Mouse (Mus musculus) adrenal gland, adult 18-20 months (tissue): ENCODE data around the gene Dok7. TPM values are rescaled to one million over a fixed set of nuclear protein-coding genes. Genes with fewer than 3 reads are reported as not detected.

Experiments
- DNase-seq, 2 experiments: peaks; one replicate each; pipeline ENCODE4 v3.0.0; 2021 to 2022; ENCODE audit warnings: low spot score in 2 of 2
- long read RNA-seq, 2 experiments: library from polyadenylated mRNA; stranded (forward); transcript quantifications; one replicate each; pipeline ENCODE4 v2.0.0; 2021
- total RNA-seq, 2 experiments: library from RNA; stranded (reverse); gene quantifications; 1 replicate in 1 of 2; 2 replicates in 1 of 2; pipeline ENCODE4 v1.2.3; 2021

Gene Dok7
- 10 to 100 TPM in 1 of 2 experiments, 1 to 10 TPM in 1; 7.4 to 16.0 TPM for total RNA-seq
- long read RNA-seq, experiment 1, transcript Dok7-203 (7 exons, 2,779 nt) = major isoform, 15 of 25 reads
- long read RNA-seq, experiment 1, partial matches to known transcripts = 8 of 25 reads
- long read RNA-seq, experiment 1, other reads (novel, unspliced or antisense) = 2 of 25 reads
- long read RNA-seq, experiment 2, transcript Dok7-203 (7 exons, 2,779 nt) = major isoform, 11 of 14 reads
- long read RNA-seq, experiment 2, partial matches to known transcripts = 0 of 14 reads
- long read RNA-seq, experiment 2, other reads (novel, unspliced or antisense) = 3 of 14 reads

DNA sequence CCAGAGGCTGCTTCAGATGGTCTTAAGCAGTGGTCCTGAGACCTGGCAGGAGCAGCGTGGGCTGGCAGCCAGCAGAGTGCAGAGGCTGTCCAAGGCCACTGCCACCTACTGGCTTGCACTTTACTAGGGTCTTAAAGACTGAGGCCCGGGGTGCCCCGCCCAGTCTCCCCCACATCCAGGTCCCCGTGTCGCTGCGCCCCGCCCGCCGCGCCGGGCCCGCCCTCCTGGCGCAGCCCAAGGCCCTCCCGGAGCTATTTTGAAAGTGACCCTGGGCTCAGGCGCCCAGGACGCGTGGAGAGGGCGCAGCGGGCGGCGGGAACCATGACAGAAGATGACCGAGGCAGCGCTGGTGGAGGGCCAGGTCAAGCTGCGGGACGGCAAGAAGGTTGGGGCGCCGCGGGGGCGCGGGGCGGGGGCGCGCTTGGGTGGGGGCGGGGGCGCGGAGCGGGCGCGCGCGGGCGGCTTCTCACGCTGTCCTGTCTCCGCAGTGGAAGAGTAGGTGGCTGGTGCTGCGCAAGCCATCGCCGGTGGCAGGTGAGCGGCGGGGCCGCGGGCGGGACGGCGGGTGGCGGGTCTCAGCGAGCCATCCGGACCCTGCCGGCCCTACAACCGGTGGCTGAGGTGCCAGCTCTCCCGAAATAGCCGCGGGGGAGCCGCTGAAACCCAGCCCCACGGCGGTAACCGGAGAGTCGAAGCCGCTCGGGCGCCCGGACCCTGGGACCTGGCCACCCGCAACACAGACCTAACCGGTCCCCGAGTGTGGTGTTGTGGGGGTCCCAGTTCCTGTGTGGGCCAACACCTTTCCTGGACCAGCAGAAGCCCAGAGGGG is at the start of gene Dok7:
Dok7 (plus strand) TSS at position 163 of the 829 bp plus-strand sequence.
- peak; percentile 66 to 67 for DNase-seq

DNA sequence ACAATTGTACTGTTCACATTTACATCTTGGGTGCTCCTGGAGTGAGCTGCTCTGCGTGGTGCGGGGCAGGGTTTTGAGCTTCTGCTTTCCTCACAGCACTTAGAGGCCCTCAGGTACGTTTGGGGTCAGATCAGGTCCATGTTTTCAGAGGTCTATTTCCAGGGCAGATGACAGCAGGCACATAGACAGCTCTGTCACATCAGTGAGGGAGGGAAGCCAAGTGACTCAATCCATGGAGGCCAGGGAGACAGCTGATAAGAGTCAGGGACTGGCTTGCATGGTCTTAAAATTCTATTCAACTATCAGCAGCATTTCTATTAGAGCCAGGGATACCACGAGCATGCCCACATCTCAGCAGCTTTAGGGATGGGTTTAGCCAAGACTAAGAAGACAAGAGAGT is 47.4 kb upstream of the Dok7 start:
- peak in 1 of 2 experiments; percentile 22 for DNase-seq

DNA sequence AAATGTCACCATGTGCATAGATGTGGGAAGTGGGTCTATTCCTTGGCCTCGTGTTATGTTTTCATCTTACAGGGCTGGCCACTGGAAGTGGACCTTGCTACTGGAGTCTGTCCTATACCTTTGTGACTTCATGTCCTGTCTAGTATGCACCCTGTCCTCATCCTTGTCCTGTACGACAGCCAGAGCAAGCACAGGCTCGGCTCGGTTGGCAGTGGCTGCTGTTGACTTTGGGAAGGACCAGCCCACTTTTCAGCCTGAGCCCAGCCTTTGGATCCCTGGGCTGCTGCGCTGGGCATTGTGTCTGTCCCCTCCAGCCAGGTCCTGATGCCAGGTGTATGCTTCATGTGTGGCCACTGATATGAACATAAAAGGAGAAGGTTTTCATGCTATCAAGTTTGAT is 45.9 kb upstream of the Dok7 start:
- no peak for DNase-seq

GRCm38 (mm10) chr5:35011156-35011923 is 45.2 kb upstream of the Dok7 start:
- no peak for DNase-seq

DNA sequence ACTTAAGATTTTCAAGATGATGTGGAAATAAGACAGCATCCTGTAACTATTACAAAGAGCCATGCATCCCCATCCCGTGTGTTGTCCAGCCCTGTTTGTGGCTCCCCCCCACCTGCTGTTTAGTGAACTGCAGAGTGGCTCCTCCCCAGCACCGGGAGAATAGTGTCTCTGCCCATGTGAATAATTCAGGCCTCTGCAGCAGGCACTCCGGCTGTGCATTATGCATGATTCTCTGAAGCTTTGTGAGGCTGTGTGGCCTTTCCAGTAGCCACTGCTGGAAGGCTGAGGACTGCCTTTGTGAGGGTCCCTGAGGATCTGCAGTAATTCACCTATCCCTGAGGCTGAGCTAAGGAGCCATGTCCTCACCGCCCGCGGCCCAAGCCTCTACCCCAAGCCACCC is 42.5 kb upstream of the Dok7 start:
- no peak for DNase-seq

DNA sequence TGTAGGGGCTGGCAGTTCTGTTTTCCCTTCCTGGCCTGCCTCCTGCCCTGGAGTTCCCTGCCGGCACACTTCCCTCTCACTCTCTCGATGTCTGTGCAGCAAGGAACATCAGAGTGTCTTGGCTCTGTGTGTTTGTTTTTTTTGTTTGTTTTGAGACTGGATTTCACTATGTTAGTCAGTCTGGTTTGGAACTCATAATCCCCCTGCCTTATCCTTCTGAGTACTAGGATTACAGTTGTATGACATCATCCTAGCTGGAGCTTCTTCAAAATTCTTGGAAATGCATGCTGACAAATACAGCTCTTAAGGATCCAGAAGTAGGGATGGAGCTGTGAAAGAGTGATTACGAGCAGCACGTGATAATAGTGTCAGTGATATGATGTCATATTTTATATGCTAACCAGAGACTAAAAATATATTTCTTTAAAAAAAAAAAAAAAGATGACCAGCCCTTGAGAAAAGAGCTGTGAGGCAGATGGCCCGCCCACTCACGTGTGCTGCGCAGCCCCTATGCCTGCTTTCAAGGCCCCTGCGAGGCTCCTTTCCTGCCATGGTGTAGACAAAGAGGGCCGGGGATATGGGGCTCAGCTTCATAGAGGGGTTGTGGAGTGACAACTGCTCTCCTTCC is 36.8 kb upstream of the Dok7 start:
- DNase-seq = no peak

DNA sequence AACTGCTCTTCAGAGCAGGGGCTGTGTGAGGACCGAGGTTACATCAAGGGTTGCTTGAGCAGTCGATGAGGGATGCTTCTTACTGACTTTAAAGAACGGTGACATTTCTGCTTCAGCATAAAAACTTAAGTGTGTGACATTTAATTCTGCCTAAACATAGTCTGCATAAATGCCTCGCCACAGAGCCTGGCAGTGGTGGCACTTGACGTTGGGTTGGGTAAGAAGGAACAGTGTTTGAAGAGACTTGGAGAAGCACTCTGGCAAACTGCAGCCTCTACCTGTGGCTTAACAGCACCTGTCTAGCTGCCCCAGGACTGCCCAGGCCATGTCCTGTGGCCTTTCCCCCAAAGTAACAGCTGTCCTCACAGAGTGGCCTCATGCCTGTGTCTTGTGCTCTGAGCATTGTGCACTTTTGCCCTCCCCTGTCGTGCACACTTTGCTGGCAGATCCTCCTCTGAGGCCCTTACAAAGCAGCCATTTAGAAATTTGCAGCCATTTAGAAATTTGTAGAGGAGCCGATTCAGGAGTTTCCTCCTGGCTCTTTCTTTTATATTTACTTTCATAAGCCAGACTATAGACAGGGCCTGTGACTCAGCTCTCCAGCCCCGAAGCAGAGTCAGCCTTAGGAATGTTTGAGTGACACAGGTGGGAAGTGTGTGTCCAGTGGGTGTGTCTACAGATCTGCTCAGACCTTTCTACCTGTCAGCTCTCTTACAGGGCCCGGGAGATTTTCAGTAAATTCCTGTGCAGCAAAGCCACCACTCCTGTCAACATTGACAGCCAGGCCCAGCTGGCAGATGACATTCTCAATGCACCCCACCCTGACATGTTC is 35.9 kb upstream of the Dok7 start:
- no peak for DNase-seq

- DNase-seq = peak; percentile 51 to 59
These were observed 31.6 kb upstream of the Dok7 start for GRCm38 (mm10) chr5:35024975-35025374.

- no peak for DNase-seq
These were observed 27.3 kb upstream of the Dok7 start for GRCm38 (mm10) chr5:35029303-35029702.

DNA sequence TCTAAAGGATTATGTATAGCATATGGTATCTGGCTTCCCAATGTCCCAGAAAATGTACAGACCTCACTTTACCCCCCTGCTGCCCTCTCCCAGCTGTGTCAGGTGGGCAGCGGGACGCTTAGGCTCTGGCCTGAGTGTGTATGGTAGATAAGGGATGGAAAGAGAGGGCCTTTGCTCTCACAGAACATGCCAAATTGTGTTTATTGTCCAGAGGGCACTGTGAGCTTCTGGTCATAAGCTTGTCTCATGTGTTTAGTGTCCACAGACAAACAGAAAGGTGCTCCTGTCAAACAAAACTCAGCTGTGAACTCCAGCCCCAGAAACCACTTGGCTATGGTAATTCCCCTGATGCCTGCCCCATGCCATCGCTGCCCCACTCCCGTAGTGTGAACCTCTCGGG is 26.8 kb upstream of the Dok7 start:
- no peak for DNase-seq

GRCm38 (mm10) chr5:35033068-35033467 is 23.5 kb upstream of the Dok7 start:
- DNase-seq = no peak

DNA sequence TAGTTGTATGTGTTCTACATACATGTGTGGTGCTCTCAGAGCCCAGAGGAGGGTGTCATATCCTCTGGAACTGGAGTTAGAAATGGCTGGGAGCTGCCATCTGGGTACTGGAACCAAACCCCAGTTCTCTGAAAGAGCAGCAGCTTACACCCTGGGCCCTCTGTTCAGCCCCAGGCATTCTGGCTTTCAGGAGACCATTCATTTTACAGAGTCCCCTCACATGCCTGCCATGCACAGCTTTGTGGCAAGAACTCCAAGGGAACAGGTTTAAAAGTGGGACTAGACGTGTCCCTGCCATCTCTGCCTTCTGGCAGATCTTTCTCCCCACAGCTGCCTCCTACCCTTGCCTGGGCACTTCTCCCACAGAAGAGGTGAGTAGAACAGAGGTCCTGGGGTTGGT is 22.9 kb upstream of the Dok7 start:
- DNase-seq = no peak

GRCm38 (mm10) chr5:35035141-35035540 is 21.4 kb upstream of the Dok7 start:
- no peak for DNase-seq

- DNase-seq = no peak
These were observed 20.8 kb upstream of the Dok7 start for GRCm38 (mm10) chr5:35035795-35036194.

GRCm38 (mm10) chr5:35037438-35037837 is 19.1 kb upstream of the Dok7 start:
- DNase-seq = no peak

DNA sequence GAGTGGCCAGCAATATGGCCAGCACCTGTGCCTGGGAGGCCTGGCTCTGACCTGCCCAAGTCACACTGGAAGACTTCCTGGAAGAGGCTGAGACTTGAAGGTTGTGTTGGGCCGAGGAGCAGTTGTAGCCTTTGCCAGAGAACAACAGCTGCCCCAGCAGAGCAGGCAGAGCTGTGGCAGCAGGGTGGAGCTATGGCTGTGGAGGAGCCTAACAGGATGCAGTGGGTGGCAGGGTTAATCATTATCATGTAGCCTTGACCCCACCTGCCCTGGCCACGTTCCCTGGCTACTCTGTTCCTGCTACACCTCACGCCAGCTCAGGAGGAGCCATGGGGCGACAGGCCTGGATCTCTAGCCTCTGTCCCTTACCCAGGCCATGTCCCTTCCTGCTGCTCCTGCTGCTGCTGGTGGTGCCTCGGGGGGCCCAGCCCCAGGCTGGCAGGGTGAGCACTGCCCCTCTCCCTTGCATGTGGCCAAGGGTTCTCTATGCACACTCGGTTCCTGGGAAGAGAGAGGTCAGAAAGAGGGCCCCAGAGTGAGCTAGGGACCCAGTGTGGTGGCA is 15.2 kb upstream of the Dok7 start, which contains the start of gene Hgfac:
Hgfac (plus strand) TSS at position 242 of the 562 bp plus-strand sequence.
- no peak for DNase-seq

DNA sequence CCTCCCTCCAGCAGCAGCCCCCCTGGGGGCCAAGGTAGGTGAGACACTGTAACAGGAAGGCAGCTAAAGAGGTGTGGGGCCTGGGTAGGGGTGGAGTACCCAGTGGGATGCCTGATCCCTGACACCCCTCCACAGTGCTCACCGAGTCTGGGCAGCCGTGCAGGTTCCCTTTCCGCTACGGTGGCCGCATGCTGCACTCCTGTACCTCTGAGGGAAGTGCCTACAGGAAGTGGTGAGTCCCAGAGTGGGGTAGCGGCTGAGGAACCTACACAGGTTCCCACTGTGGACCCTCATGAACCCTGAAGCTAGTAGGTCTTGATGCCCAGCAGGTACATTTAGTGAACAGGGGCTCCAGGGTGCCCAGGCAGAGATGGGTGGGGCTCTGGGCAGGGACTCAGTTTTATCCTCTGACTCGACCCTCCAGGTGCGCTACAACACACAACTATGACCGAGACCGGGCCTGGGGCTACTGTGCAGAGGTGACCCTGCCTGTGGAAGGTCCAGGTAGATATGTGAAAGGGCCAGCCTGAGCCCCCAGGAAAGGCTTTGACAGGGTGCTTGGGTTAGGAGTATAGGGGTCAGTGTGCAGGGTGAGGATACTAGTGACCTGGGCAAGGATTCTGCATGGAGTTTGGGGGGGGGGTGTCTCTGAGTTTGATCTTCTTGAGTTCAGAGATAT is 14.0 kb upstream of the Dok7 start:
- no peak for DNase-seq

- DNase-seq = peak; percentile 61 to 73
These were observed 13.5 kb upstream of the Dok7 start for GRCm38 (mm10) chr5:35043110-35043451.

- DNase-seq = no peak
These were observed 6.0 kb upstream of the Dok7 start for GRCm38 (mm10) chr5:35050541-35050940.
